Mouse (Mus musculus) hindbrain, embryonic 13.5 days (tissue): Measurements from ENCODE around the gene Slc4a3. TPM values are rescaled to one million over a fixed set of nuclear protein-coding genes. Genes with fewer than 3 reads are reported as not detected.

Source experiments
- ATAC-seq: fragments of 200-750 bp; cut with Nextera tagmentation; 2 replicates; pipeline ENCODE4 v1.8.0; 2017; ENCODE audit warnings: moderate TSS enrichment; ENCODE audit not compliant: low FRiP score
- H3K27ac ChIP-seq: fragments of 300-500 bp; sonication (generic); 2 replicates; pipeline ENCODE4 v1.5.1; 2015; ENCODE audit warnings: inconsistent platforms, mild to moderate bottlenecking, moderate library complexity
- H3K27me3 ChIP-seq: fragments of 300-500 bp; sonication (generic); 2 replicates; pipeline ENCODE4 v1.6.1; 2015; ENCODE audit warnings: mild to moderate bottlenecking, inconsistent platforms
- H3K36me3 ChIP-seq: fragments of 300-500 bp; sonication (generic); 2 replicates; pipeline ENCODE4 v1.6.1; 2015; ENCODE audit warnings: mild to moderate bottlenecking, inconsistent platforms
- H3K4me1 ChIP-seq: fragments of 300-500 bp; sonication (generic); replicated peaks from 2 replicates; pipeline ENCODE4 v1.6.1; 2015; ENCODE audit warnings: inconsistent platforms
- H3K4me2 ChIP-seq: fragments of 300-500 bp; sonication (generic); 2 replicates; pipeline ENCODE4 v1.6.1; 2015; ENCODE audit warnings: inconsistent platforms, mild to moderate bottlenecking, moderate library complexity
- H3K4me3 ChIP-seq: fragments of 300-500 bp; sonication (generic); 2 replicates; pipeline ENCODE4 v1.5.1; 2015; ENCODE audit warnings: mild to moderate bottlenecking, inconsistent platforms
- H3K9ac ChIP-seq: fragments of 300-500 bp; sonication (generic); 2 replicates; pipeline ENCODE4 v1.6.1; 2015; ENCODE audit warnings: mild to moderate bottlenecking, inconsistent platforms
- H3K9me3 ChIP-seq: fragments of 300-500 bp; sonication (generic); 2 replicates; pipeline ENCODE4 v1.6.1; 2016; ENCODE audit warnings: inconsistent platforms
- WGBS: fragments of 180-500 bp; shearing (Covaris S2); methylation state at CpG from one replicate; pipeline ENCODE4 v1.1.7; 2015; 5-methylcytosine and 5-hydroxymethylcytosine counted together
- polyA plus RNA-seq: library from polyadenylated mRNA; unstranded; fragments of >200 nt; fragmentation: Nextera tagmentation; extraction: Ambion mirVana; gene quantifications from 2 replicates; pipeline ENCODE4 v1.2.1, GENCODE M21; 2015

The Slc4a3 gene
- polyA plus RNA-seq, 1 experiment from 2014 or later, result 50.4 TPM

DNA sequence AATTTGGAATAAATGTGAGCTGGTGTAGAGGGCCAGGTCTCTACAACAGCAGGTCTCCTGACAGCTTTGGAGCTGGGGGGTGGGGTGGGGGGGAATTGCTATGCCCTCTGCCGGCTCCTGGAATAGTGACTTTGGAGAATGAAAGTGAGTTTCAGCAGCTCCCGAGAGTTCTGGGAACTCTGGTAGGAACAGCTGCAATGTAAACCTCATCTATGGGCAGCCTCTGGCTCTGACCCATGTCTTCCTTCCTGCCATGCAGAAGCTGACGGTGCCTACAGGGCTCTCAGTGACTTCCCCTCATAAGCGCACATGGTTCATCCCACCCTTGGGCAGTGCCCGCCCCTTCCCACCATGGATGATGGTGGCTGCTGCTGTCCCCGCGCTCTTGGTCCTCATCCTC, 9.6 kb downstream of the Slc4a3 start:
- Histone ChIP-seq H3K27ac (no peak overlapping the region), H3K9ac (no peak overlapping the region), H3K4me1 (peaks cover 17% of the 10 kb centered on the region), H3K4me2 (no peak overlapping the region), H3K9me3 (no peaks in the 10 kb centered on the region), H3K27me3 (no peaks in the 10 kb centered on the region), H3K4me3 (no peak overlapping the region), H3K36me3 (peaks cover 77% of the 10 kb centered on the region)
- ATAC-seq, result no peak
- 91% methylated on average over 7 of the region's 7 CpGs for WGBS

DNA sequence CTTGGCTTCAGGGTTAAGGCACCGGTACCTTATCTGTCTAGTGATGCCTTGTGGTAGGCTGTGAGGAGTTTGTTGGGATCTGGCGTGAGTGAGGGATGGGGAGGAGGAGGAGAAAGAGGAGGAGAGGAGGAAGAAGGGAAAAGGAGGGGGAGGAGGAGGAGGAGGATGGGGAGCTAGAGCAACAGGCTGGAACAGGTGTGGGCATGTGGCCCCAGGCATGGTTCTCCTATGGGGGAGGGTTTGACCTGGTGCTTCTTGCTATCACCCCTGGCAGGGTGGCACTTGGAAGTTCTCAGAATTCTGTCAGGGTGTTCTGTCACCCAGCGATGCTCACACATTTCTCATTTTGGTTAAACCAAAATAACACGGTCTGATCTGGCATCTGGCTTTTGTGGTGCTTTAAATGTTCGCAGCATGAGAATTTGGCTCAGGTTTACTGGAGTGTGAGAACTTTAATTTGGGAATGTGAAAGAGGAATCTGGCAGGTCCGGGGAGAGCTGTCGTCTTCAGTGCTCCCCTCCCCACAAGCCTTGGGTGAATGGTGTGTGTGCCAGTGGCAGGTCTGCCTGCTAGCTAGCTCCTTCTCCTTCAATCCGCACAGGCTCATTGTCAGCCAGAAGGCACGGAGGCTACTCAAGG, 10.2 kb downstream of the Slc4a3 start:
- ATAC-seq, result no peak
- H3K9me3 ChIP-seq, result no peaks in the 10 kb centered on the region
- no peak overlapping the region for H3K27ac ChIP-seq
- H3K4me3 ChIP-seq, result no peak overlapping the region
- H3K27me3 ChIP-seq, result no peaks in the 10 kb centered on the region
- H3K9ac ChIP-seq, result no peak overlapping the region
- 92% methylated on average over 9 of the region's 9 CpGs for WGBS
- H3K4me2 ChIP-seq, result no peak overlapping the region
- H3K36me3 ChIP-seq, result peaks cover 71% of the 10 kb centered on the region
- peaks cover 20% of the 10 kb centered on the region for H3K4me1 ChIP-seq

GRCm38 (mm10) chr1:75557041-75557440, 11.0 kb downstream of the Slc4a3 start:
- no peak overlapping the region for H3K9ac ChIP-seq
- WGBS, result 91% methylated on average over 7 of the region's 7 CpGs
- no peak for ATAC-seq
- no peak overlapping the region for H3K4me3 ChIP-seq
- no peaks in the 10 kb centered on the region for H3K9me3 ChIP-seq
- H3K36me3 ChIP-seq, result peaks cover 63% of the 10 kb centered on the region
- no peak overlapping the region; the same call in 1 of the 2 replicates for H3K27ac ChIP-seq
- H3K4me1 ChIP-seq, result peaks cover 27% of the 10 kb centered on the region
- no peaks in the 10 kb centered on the region for H3K27me3 ChIP-seq
- no peak overlapping the region for H3K4me2 ChIP-seq

DNA sequence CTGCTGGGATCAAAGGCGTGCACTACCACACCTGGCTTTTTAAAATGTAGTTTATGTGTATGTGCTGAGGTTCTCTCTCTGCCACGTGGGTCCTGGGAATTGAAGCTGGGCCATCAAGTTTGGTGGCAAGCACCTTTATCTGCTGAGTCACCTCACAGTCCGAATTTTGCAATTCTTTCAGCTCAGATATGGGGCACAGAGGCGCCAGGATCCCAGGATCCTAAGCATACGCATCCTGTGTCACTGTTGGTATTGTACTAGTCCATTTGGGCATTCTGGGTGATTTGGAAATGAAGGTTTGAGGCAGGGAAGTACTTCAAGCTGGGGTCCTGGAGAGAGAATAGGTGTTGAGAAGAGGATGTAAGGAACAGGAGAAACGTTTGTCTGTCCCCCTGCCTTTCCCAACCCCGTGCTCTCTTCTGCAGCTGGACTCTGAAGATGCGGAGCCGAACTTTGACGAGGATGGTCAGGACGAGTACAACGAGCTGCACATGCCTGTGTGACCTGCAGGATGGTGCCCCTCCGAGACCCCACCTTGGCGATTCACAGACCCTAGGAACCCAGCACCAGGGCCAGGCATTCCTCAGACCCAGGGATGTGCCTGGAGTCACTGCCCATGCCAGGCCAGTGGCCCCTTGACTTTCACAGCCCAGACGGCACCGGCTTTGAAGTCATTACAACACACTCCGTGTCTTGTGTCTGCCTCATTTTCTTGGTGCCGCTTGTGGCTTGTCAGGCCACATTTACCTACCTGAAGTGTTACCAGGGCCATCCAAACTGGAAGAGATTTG, 12.5 kb downstream of the Slc4a3 start:
- Histone ChIP-seq H3K9ac (peak overlapping the region; percentile 29; the same call in 1 of the 2 replicates), H3K9me3 (peaks cover 6% of the 10 kb centered on the region; the same call in 1 of the 2 replicates), H3K36me3 (peaks cover 48% of the 10 kb centered on the region), H3K4me1 (peaks cover 27% of the 10 kb centered on the region), H3K27me3 (no peaks in the 10 kb centered on the region), H3K4me3 (no peak overlapping the region), H3K27ac (peak overlapping the region; percentile 68), H3K4me2 (no peak overlapping the region)
- ATAC-seq, result no peak
- 88% methylated on average over 18 of the region's 18 CpGs for WGBS

DNA sequence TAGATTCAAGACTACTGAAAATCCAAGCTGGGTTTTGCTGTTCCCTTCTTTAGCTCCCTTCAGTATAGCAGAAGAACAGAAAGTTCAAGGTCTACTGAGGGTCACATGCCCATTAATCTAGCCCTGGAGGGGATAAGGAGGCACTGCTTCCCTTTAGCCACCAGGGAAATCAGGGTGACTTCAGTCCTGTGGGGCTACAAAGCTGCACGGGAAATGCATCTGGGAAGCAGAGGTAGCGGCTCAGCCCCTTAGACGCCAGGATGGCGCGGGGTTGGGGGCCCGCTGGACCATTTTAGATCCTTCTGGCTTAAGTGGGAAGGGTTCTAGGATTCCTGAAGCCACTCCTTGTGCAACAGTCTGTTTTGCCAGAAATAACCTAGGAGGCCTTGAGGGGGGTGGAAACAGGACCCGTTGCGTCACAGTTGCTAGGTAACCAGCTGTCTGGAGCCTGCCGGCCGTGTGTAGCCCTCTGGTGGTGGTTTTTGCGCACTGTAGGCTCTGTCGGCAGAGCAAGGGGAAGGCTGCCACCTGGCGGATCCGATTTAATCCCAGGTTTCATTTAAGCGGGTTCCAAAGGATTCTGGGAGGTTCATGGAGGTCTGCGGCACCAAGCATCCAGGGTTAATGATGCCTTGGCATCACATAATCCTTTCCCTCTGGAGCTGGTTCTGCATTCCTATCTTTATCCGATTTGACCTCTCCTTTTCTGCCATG, 13.3 kb downstream of the Slc4a3 start:
- Histone ChIP-seq H3K4me3 (no peak overlapping the region), H3K9ac (0 out of 2 replicates have a peak overlapping the region, but pooled peaks have one; percentile 58), H3K27ac (peak overlapping the region; percentile 68), H3K4me2 (peak overlapping the region; percentile 32; the same call in 1 of the 2 replicates), H3K36me3 (peaks cover 40% of the 10 kb centered on the region), H3K27me3 (no peaks in the 10 kb centered on the region), H3K9me3 (peaks cover 7% of the 10 kb centered on the region; the same call in 1 of the 2 replicates), H3K4me1 (peaks cover 27% of the 10 kb centered on the region)
- WGBS, result 9% methylated on average over 17 of the region's 17 CpGs
- ATAC-seq, result peak; percentile 90

GRCm38 (mm10) chr1:75560206-75560913, 14.3 kb downstream of the Slc4a3 start:
- H3K4me1 ChIP-seq, result peaks cover 27% of the 10 kb centered on the region
- H3K4me3 ChIP-seq, result no peak overlapping the region
- H3K36me3 ChIP-seq, result peaks cover 30% of the 10 kb centered on the region
- peaks cover 7% of the 10 kb centered on the region; the same call in 1 of the 2 replicates for H3K9me3 ChIP-seq
- ATAC-seq, result no peak
- no peak overlapping the region for H3K4me2 ChIP-seq
- H3K27me3 ChIP-seq, result no peaks in the 10 kb centered on the region
- peak overlapping the region; percentile 44; the same call in 1 of the 2 replicates for H3K27ac ChIP-seq
- no peak overlapping the region for H3K9ac ChIP-seq
- WGBS, result 85% methylated on average over 12 of the region's 12 CpGs

DNA sequence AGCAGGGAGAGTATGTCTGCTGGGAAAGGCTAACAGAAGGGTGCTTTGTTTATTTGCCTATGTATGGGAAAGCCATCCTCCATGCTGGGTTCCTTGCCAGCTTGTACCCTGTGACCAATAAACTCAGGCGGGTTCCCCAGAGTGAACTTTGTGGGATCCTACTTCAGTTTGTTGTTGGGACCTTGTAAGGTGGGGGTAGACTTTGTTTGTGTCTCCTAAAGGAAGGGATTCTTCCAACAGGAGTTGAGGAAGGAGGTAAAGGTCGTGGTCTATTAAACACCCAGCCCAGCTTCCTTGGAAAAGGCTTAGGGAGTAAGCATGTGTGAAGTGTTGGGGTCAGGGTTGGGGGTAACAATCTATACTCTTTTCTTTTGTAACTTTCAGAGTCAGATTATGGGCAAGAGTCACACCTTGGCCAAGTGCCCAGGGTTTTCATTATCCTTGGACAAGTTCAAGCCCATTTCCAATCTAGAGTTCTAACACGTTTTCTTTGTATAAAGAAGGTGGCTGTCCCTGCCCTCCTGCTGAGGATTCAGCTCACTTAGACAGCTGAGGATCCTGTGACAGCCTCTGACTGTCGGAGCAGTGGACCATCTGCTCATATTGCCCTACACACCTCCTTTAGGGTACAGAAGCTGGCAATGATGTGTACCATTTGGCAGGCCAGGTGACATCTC, 15.3 kb downstream of the Slc4a3 start:
- Histone ChIP-seq H3K36me3 (peaks cover 20% of the 10 kb centered on the region), H3K4me1 (peaks cover 27% of the 10 kb centered on the region), H3K27ac (peak overlapping the region; percentile 19; the same call in 1 of the 2 replicates), H3K9me3 (peaks cover 7% of the 10 kb centered on the region; the same call in 1 of the 2 replicates), H3K27me3 (no peaks in the 10 kb centered on the region), H3K9ac (no peak overlapping the region), H3K4me3 (no peak overlapping the region), H3K4me2 (no peak overlapping the region)
- WGBS, result 43% methylated on average over 4 of the region's 4 CpGs
- ATAC-seq, result no peak

DNA sequence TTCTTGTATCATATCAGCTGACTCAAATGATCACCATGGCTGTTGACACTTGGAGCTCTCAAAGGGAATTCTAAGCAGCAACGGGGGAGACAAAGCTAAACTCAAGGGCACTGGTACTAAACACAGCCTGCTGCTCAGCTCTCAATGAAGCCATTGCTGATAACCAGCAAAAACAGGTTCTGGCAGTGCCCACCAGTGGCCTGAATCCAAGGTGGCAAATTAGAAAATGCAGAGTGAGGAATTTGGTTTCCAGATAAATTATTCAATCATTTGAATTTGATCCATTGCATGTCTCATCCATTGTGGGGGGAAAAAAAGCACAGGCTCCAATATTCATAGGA, 15.8 kb downstream of the Slc4a3 start:
- Histone ChIP-seq H3K27ac (peak overlapping the region; percentile 19), H3K9ac (no peak overlapping the region), H3K4me1 (peaks cover 27% of the 10 kb centered on the region), H3K4me2 (no peak overlapping the region), H3K9me3 (peaks cover 7% of the 10 kb centered on the region; the same call in 1 of the 2 replicates), H3K36me3 (peaks cover 15% of the 10 kb centered on the region), H3K27me3 (no peaks in the 10 kb centered on the region), H3K4me3 (no peak overlapping the region)
- 49% methylated on average over 1 of the region's 1 CpGs for WGBS
- no peak for ATAC-seq

- H3K27ac ChIP-seq, result no peak overlapping the region
- H3K9ac ChIP-seq, result no peak overlapping the region
- peaks cover 23% of the 10 kb centered on the region for H3K4me1 ChIP-seq
- no peak for ATAC-seq
- H3K4me3 ChIP-seq, result no peak overlapping the region
- peaks cover 7% of the 10 kb centered on the region; the same call in 1 of the 2 replicates for H3K9me3 ChIP-seq
- 94% methylated on average over 2 of the region's 2 CpGs for WGBS
- no peak overlapping the region for H3K4me2 ChIP-seq
- H3K27me3 ChIP-seq, result no peaks in the 10 kb centered on the region
- H3K36me3 ChIP-seq, result no peaks in the 10 kb centered on the region
These were observed 18.0 kb downstream of the Slc4a3 start for GRCm38 (mm10) chr1:75564102-75564501.

GRCm38 (mm10) chr1:75564916-75565315, 18.9 kb downstream of the Slc4a3 start:
- peaks cover 16% of the 10 kb centered on the region for H3K4me1 ChIP-seq
- peaks cover 7% of the 10 kb centered on the region; the same call in 1 of the 2 replicates for H3K9me3 ChIP-seq
- no peaks in the 10 kb centered on the region for H3K36me3 ChIP-seq
- H3K27ac ChIP-seq, result no peak overlapping the region
- H3K4me3 ChIP-seq, result no peak overlapping the region
- 0 out of 2 replicates have a peak, but pooled peaks cover 2% of the 10 kb centered on the region for H3K27me3 ChIP-seq
- no peak overlapping the region for H3K9ac ChIP-seq
- no peak overlapping the region for H3K4me2 ChIP-seq
- ATAC-seq, result no peak
- 70% methylated on average over 5 of the region's 5 CpGs for WGBS

GRCm38 (mm10) chr1:75565616-75566015, 19.6 kb downstream of the Slc4a3 start:
- WGBS, result 66% methylated on average over 9 of the region's 9 CpGs
- H3K9me3 ChIP-seq, result peaks cover 7% of the 10 kb centered on the region; the same call in 1 of the 2 replicates
- H3K9ac ChIP-seq, result no peak overlapping the region
- 0 out of 2 replicates have a peak, but pooled peaks cover 3% of the 10 kb centered on the region for H3K27me3 ChIP-seq
- H3K27ac ChIP-seq, result no peak overlapping the region
- H3K4me2 ChIP-seq, result no peak overlapping the region
- H3K4me3 ChIP-seq, result no peak overlapping the region
- ATAC-seq, result no peak
- H3K4me1 ChIP-seq, result peaks cover 10% of the 10 kb centered on the region
- H3K36me3 ChIP-seq, result no peaks in the 10 kb centered on the region
